Mouse (Mus musculus) MEL (cell line): Measurements from ENCODE around the gene Fev. TPM values are rescaled to one million over a fixed set of nuclear protein-coding genes. Genes with fewer than 3 reads are reported as not detected.

Experiments
- DNase-seq: peaks from one replicate; pipeline ENCODE4 v3.0.0; 2011; ENCODE audit warnings: low read depth, low spot score
- H3K27ac ChIP-seq: 2 replicates; pipeline ENCODE4 v1.5.1; 2012; ENCODE audit warnings: low read depth, mild to moderate bottlenecking, control low read depth, low read length, moderate library complexity; ENCODE audit not compliant: control insufficient read depth
- H3K27me3 ChIP-seq, 2 experiments: fragments of 150-350 bp in 1 of 2; sonication (generic) in 1 of 2; 2 replicates each; pipeline ENCODE4 v1.6.1; 2012; ENCODE audit warnings: low read length in 2 of 2, mild to moderate bottlenecking in 2 of 2, improper control_type of control experiment in 1 of 2, moderate library complexity in 1 of 2; ENCODE audit not compliant: insufficient read depth in 2 of 2, control insufficient read depth in 1 of 2
- H3K36me3 ChIP-seq, 2 experiments: 2 replicates each; pipeline ENCODE4 v1.6.1; 2012 to 2014; ENCODE audit warnings: low read length in 2 of 2, improper control_type of control experiment in 1 of 2, inconsistent platforms in 1 of 2, mild to moderate bottlenecking in 1 of 2; ENCODE audit not compliant: insufficient read depth in 2 of 2, control insufficient read depth in 1 of 2
- H3K4me1 ChIP-seq, 2 experiments: fragments of 150-350 bp in 1 of 2; sonication (generic) in 1 of 2; 2 replicates each; pipeline ENCODE4 v1.6.1; 2012; ENCODE audit warnings: low read length in 2 of 2, improper control_type of control experiment in 1 of 2, mild to moderate bottlenecking in 1 of 2; ENCODE audit not compliant: insufficient read depth in 2 of 2, control insufficient read depth in 1 of 2
- H3K4me3 ChIP-seq, 2 experiments: fragments of 150-350 bp in 1 of 2; sonication (generic) in 1 of 2; 2 replicates each; pipeline ENCODE4 v1.5.1; 2012; ENCODE audit warnings: low read depth in 2 of 2, low read length in 2 of 2, mild to moderate bottlenecking in 2 of 2, moderate library complexity in 2 of 2, control low read depth in 1 of 2, improper control_type of control experiment in 1 of 2; ENCODE audit not compliant: control insufficient read depth in 1 of 2, insufficient read depth in 1 of 2
- H3K79me2 ChIP-seq: 2 replicates; pipeline ENCODE4 v1.6.1; 2012; ENCODE audit warnings: mild to moderate bottlenecking, low read length, moderate library complexity; ENCODE audit not compliant: control insufficient read depth, poor library complexity, insufficient read depth
- H3K9ac ChIP-seq: 2 replicates; pipeline ENCODE4 v1.6.1; 2012; ENCODE audit warnings: low read depth, mild to moderate bottlenecking, control low read depth, low read length, moderate library complexity; ENCODE audit not compliant: control insufficient read depth, poor library complexity, severe bottlenecking
- H3K9me3 ChIP-seq: fragments of 150-350 bp; sonication (generic); replicated peaks from 2 replicates; pipeline ENCODE4 v1.6.1; 2012; ENCODE audit warnings: mild to moderate bottlenecking, low read length, improper control_type of control experiment, moderate library complexity; ENCODE audit not compliant: insufficient read depth
- BHLHE40 ChIP-seq: IDR thresholded peaks from 2 replicates; pipeline ENCODE4 v1.6.1; 2012; ENCODE audit warnings: low read depth, mild to moderate bottlenecking, inconsistent platforms, low read length, improper control_type of control experiment, borderline replicate concordance
- CHD1 ChIP-seq: IDR thresholded peaks from 2 replicates; pipeline ENCODE4 v1.6.1; 2012; ENCODE audit warnings: low read depth, mild to moderate bottlenecking, inconsistent platforms, low read length, improper control_type of control experiment
- CTCF ChIP-seq, 3 experiments: IDR thresholded peaks in 2 of 3; conservative IDR thresholded peaks in 1 of 3; 2 replicates each; pipeline ENCODE4 v1.5.1; 2011 to 2012; ENCODE audit warnings: low read length in 3 of 3, low read depth in 2 of 3, mild to moderate bottlenecking in 2 of 3, improper control_type of control experiment in 1 of 3, inconsistent platforms in 1 of 3, mixed read lengths in 1 of 3, moderate library complexity in 1 of 3; ENCODE audit not compliant: control insufficient read depth in 1 of 3, insufficient read depth in 1 of 3, poor library complexity in 1 of 3, severe bottlenecking in 1 of 3
- E2F4 ChIP-seq: IDR thresholded peaks from 2 replicates; pipeline ENCODE4 v1.6.1; 2011; ENCODE audit warnings: low read depth, low read length, improper control_type of control experiment, borderline replicate concordance
- ELF1 ChIP-seq: IDR thresholded peaks from 2 replicates; pipeline ENCODE4 v1.6.1; 2014; ENCODE audit warnings: low read depth, mild to moderate bottlenecking, inconsistent platforms, low read length, improper control_type of control experiment, moderate library complexity
- GABPA ChIP-seq: IDR thresholded peaks from 2 replicates; pipeline ENCODE4 v1.6.1; 2012; ENCODE audit warnings: low read depth, mild to moderate bottlenecking, inconsistent platforms, low read length, improper control_type of control experiment, moderate library complexity
- GATA1 ChIP-seq: IDR thresholded peaks from 2 replicates; pipeline ENCODE4 v1.6.1; 2011; ENCODE audit warnings: low read depth, low read length, improper control_type of control experiment
- JUND ChIP-seq: IDR thresholded peaks from 2 replicates; pipeline ENCODE4 v1.6.1; 2011; ENCODE audit warnings: low read depth, mild to moderate bottlenecking, improper control_type of control experiment, low read length
- MAX ChIP-seq: IDR thresholded peaks from 2 replicates; pipeline ENCODE4 v1.6.1; 2011; ENCODE audit warnings: low read length, improper control_type of control experiment
- MYB ChIP-seq: IDR thresholded peaks from 2 replicates; pipeline ENCODE4 v1.6.1; 2011; ENCODE audit warnings: mild to moderate bottlenecking, low read depth, low read length, improper control_type of control experiment
- POLR2A ChIP-seq, 2 experiments: IDR thresholded peaks; 2 replicates each; pipeline ENCODE4 v1.6.1; 2011 to 2012; ENCODE audit warnings: low read length in 2 of 2, mild to moderate bottlenecking in 2 of 2, control low read depth in 1 of 2, improper control_type of control experiment in 1 of 2, low read depth in 1 of 2, moderate library complexity in 1 of 2; ENCODE audit not compliant: control insufficient read depth in 1 of 2, insufficient read depth in 1 of 2, poor library complexity in 1 of 2
- POLR2AphosphoS5 ChIP-seq: IDR thresholded peaks from 2 replicates; pipeline ENCODE4 v1.6.1; 2012; ENCODE audit warnings: low read depth, borderline replicate concordance, mild to moderate bottlenecking, inconsistent platforms, low read length, moderate library complexity, mixed read lengths
- RCOR1 ChIP-seq: IDR thresholded peaks from 2 replicates; pipeline ENCODE4 v1.6.1; 2012; ENCODE audit warnings: low read depth, mild to moderate bottlenecking, inconsistent platforms, low read length, improper control_type of control experiment
- SIN3A ChIP-seq: IDR thresholded peaks from 2 replicates; pipeline ENCODE4 v1.6.1; 2012; ENCODE audit warnings: low read length, improper control_type of control experiment, inconsistent platforms
- TAL1 ChIP-seq: IDR thresholded peaks from 2 replicates; pipeline ENCODE4 v1.6.1; 2012; ENCODE audit warnings: mild to moderate bottlenecking, inconsistent platforms, low read length, moderate library complexity, mixed read lengths
- TBP ChIP-seq: IDR thresholded peaks from 2 replicates; pipeline ENCODE4 v1.8.0; 2011; ENCODE audit warnings: low read depth, low read length, improper control_type of control experiment
- TCF12 ChIP-seq: IDR thresholded peaks from 2 replicates; pipeline ENCODE4 v1.6.1; 2014; ENCODE audit warnings: low read depth, mild to moderate bottlenecking, inconsistent platforms, low read length, improper control_type of control experiment, moderate library complexity
- USF2 ChIP-seq, 2 experiments: IDR thresholded peaks; 2 replicates each; pipeline ENCODE4 v1.6.1; 2011 to 2012; ENCODE audit warnings: improper control_type of control experiment in 2 of 2, low read length in 2 of 2, borderline replicate concordance in 1 of 2, inconsistent platforms in 1 of 2, low read depth in 1 of 2, mild to moderate bottlenecking in 1 of 2; ENCODE audit not compliant: insufficient read depth in 1 of 2
- ZC3H11A ChIP-seq: IDR thresholded peaks from 2 replicates; pipeline ENCODE4 v1.6.1; 2012; ENCODE audit warnings: low read depth, mild to moderate bottlenecking, inconsistent platforms, low read length, improper control_type of control experiment
- ZKSCAN1 ChIP-seq: IDR thresholded peaks from 2 replicates; pipeline ENCODE4 v1.6.1; 2012; ENCODE audit warnings: low read depth, mild to moderate bottlenecking, inconsistent platforms, low read length, improper control_type of control experiment, moderate library complexity
- ZMIZ1 ChIP-seq: IDR thresholded peaks from 2 replicates; pipeline ENCODE4 v1.6.1; 2012; ENCODE audit warnings: low read depth, mild to moderate bottlenecking, inconsistent platforms, low read length, improper control_type of control experiment, moderate library complexity
- ZNF384 ChIP-seq: IDR thresholded peaks from 2 replicates; pipeline ENCODE4 v1.6.1; 2012; ENCODE audit warnings: low read depth, mild to moderate bottlenecking, inconsistent platforms, low read length, improper control_type of control experiment
- polyA plus RNA-seq, 2 experiments: library from polyadenylated mRNA; stranded (reverse) in 1 of 2; unstranded in 1 of 2; fragments of >175 nt in 1 of 2; fragments of >200 nt in 1 of 2; gene quantifications; 2 replicates each; pipeline versions ENCODE4 v1.2.1 to v1.2.4; 2012; ENCODE audit warnings: low replicate concordance in 2 of 2, low read depth in 1 of 2; ENCODE audit not compliant: insufficient read length in 2 of 2, insufficient read depth in 1 of 2, missing spikeins in 1 of 2
- total RNA-seq: library from RNA; depleted of rRNA; stranded (reverse); fragments of 300-350 nt; gene quantifications from 2 replicates; pipeline ENCODE4 v1.2.3, GENCODE M21; 2012

Fev gene
- total and polyA plus RNA-seq, 3 experiments = not detected

GRCm38 (mm10) chr1:74848946-74849345 is 36.3 kb downstream of the Fev start:
- no peak overlapping the region for H3K27ac ChIP-seq
- H3K36me3 ChIP-seq = no peaks in the 10 kb centered on the region
- no peaks in the 10 kb centered on the region for H3K79me2 ChIP-seq
- no peak overlapping the region for H3K9ac ChIP-seq
- no peak for DNase-seq
- H3K27me3 ChIP-seq = no peaks in the 10 kb centered on the region; a peak in 1 of 4 replicates
- H3K4me3 ChIP-seq = no peak overlapping the region
- H3K4me1 ChIP-seq = no peaks in the 10 kb centered on the region
- TF ChIP-seq GABPA (no peak), JUND (no peak), CHD1 (no peak), BHLHE40 (no peak), CTCF (IDR thresholded peaks at IDR 0.05 in 2 of 3, conservative IDR thresholded peaks at IDR 0.05 in 1 of 3; ENCODE audit: control insufficient read depth in 1 of 3, insufficient read depth in 1 of 3, low read depth in 2 of 3, low read length in 3 of 3, poor library complexity in 1 of 3, severe bottlenecking in 1 of 3) (no peak), SIN3A (no peak), E2F4 (no peak), TCF12 (no peak), ZC3H11A (no peak), POLR2AphosphoS5 (no peak), ZNF384 (no peak), POLR2A (IDR thresholded peaks at IDR 0.05; ENCODE audit: control insufficient read depth in 1 of 2, insufficient read depth in 1 of 2, low read depth in 1 of 2, low read length in 2 of 2, poor library complexity in 1 of 2) (no peak), GATA1 (no peak), ZMIZ1 (no peak), ELF1 (no peak), USF2 (IDR thresholded peaks at IDR 0.05; ENCODE audit: borderline replicate concordance in 1 of 2, insufficient read depth in 1 of 2, low read depth in 1 of 2, low read length in 2 of 2) (no peak), RCOR1 (no peak), MAX (no peak), ZKSCAN1 (no peak)
- H3K9me3 ChIP-seq = no peaks in the 10 kb centered on the region

GRCm38 (mm10) chr1:74846341-74846740 is 38.9 kb downstream of the Fev start:
- TF ChIP-seq MYB (no peak), TBP (no peak), TAL1 (no peak), GABPA (no peak), RCOR1 (no peak)
- DNase-seq = no peak

More at GRCm38 (mm10) chr1:74846341-74846740, 38.9 kb downstream of the Fev start:
- Histone ChIP-seq H3K36me3 (no peaks in the 10 kb centered on the region), H3K9me3 (no peaks in the 10 kb centered on the region), H3K79me2 (no peaks in the 10 kb centered on the region), H3K27ac (no peak overlapping the region), H3K9ac (no peak overlapping the region), H3K27me3 (no peaks in the 10 kb centered on the region; a peak in 1 of 4 replicates), H3K4me3 (no peak overlapping the region), H3K4me1 (no peaks in the 10 kb centered on the region)
